Comparison of ENCODE assay signal across 9 mouse cellular contexts in genomic region chr5:149428347-149428746, GRCm38 (mm10). TPM values are rescaled to one million over a fixed set of nuclear protein-coding genes. Genes with fewer than 3 reads are reported as not detected.
DNase-seq lines count a peak whose midpoint lies in the region; ATAC-seq and TF ChIP-seq lines count a peak whose summit lies in the region.
"Had no signal": no experiment of that assay in that cellular context is flagged by ENCODE, and none has a peak within 500 bp of the region (broad histone marks: within the 10 kb centered on the region; RNA-seq: fewer than 3 reads in every experiment).

No protein-coding gene starts in this region.

- DNase-seq in heart, adult 11 months = peak; percentile 86
- DNase-seq in heart, adult 8-10 months (ENCODE audit: low spot score) = no peak
- peak; percentile 71 for DNase-seq in T-cell, adult 2 months (ENCODE audit: low spot score)
- peak; percentile 69 for DNase-seq in hindbrain, embryonic 11.5 days (ENCODE audit: low spot score)
- DNase-seq in layer of hippocampus, adult 2 months (ENCODE audit: low spot score in 2 of 2) = no peak
- DNase-seq in kidney, postnatal 14 days = no peak

- H3K36me3 ChIP-seq in hindbrain, embryonic 11.5 days (ENCODE audit: control insufficient read depth, insufficient read depth, low read length) = no peaks in the 10 kb centered on the region
- no peaks in the 10 kb centered on the region for H3K36me3 ChIP-seq in megakaryocyte, embryonic 14.5 days (replicated peaks; ENCODE audit: low read length)
- H3K36me3 ChIP-seq in stomach, embryonic 15.5 days = no peaks in the 10 kb centered on the region

- peak; percentile 79 for ATAC-seq in hindbrain, embryonic 11.5 days (ENCODE audit: low FRiP score)
- peak; percentile 54; the same call in 1 of the 2 replicates for ATAC-seq in stomach, embryonic 15.5 days (ENCODE audit: insufficient read depth, low FRiP score, low read depth)

- H3K27ac ChIP-seq in hindbrain, embryonic 11.5 days (ENCODE audit: low read depth, low read length) = peak overlapping the region; percentile 75
- peak overlapping the region; percentile 83 for H3K27ac ChIP-seq in stomach, embryonic 15.5 days
- H3K27ac ChIP-seq in layer of hippocampus, adult 2 months = no peak overlapping the region

- H3K4me3 ChIP-seq in hindbrain, embryonic 11.5 days (ENCODE audit: low read depth, low read length) = no peak overlapping the region
- H3K4me3 ChIP-seq in megakaryocyte, embryonic 14.5 days (replicated peaks) = peak overlapping the region; percentile 84
- peak overlapping the region; percentile 8; the same call in 1 of the 2 replicates for H3K4me3 ChIP-seq in stomach, embryonic 15.5 days (replicated peaks)
- no peak overlapping the region for H3K4me3 ChIP-seq in layer of hippocampus, adult 2 months

- H3K27me3 ChIP-seq in hindbrain, embryonic 11.5 days (ENCODE audit: control insufficient read depth, insufficient read depth, low read length) = no peaks in the 10 kb centered on the region
- no peaks in the 10 kb centered on the region for H3K27me3 ChIP-seq in megakaryocyte, embryonic 14.5 days (replicated peaks)
- H3K27me3 ChIP-seq in stomach, embryonic 15.5 days (replicated peaks) = no peaks in the 10 kb centered on the region

- H3K9ac ChIP-seq in hindbrain, embryonic 11.5 days (ENCODE audit: low read depth, low read length) = no peak overlapping the region; the same call in 1 of the 2 replicates
- 0 out of 2 replicates have a peak overlapping the region, but pooled peaks have one; percentile 23 for H3K9ac ChIP-seq in stomach, embryonic 15.5 days

- peaks cover 2% of the 10 kb centered on the region for H3K4me1 ChIP-seq in hindbrain, embryonic 11.5 days (replicated peaks; ENCODE audit: control insufficient read depth, insufficient read depth, low read length)
- peaks cover 34% of the 10 kb centered on the region for H3K4me1 ChIP-seq in megakaryocyte, embryonic 14.5 days
- peaks cover 17% of the 10 kb centered on the region for H3K4me1 ChIP-seq in stomach, embryonic 15.5 days

- no peak for TF ChIP-seq CTCF in layer of hippocampus, adult 2 months (conservative IDR thresholded peaks at IDR 0.05)

- 12% methylated on average over 6 of the region's 6 CpGs for WGBS in hindbrain, embryonic 11.5 days
- WGBS in stomach, embryonic 15.5 days = 8% methylated on average over 6 of the region's 6 CpGs

- H3K9me3 ChIP-seq in hindbrain, embryonic 11.5 days (ENCODE audit: control insufficient read depth, low read length) = no peaks in the 10 kb centered on the region
- no peaks in the 10 kb centered on the region for H3K9me3 ChIP-seq in megakaryocyte, embryonic 14.5 days
- H3K9me3 ChIP-seq in stomach, embryonic 15.5 days = no peaks in the 10 kb centered on the region

- H3K4me2 ChIP-seq in hindbrain, embryonic 11.5 days (replicated peaks; ENCODE audit: low read depth, low read length) = no peak overlapping the region
- no peak overlapping the region for H3K4me2 ChIP-seq in stomach, embryonic 15.5 days

RNA-seq across cellular contexts. Expression of gene Tex26, which starts 11.1 kb away (rescaled TPM):
- total RNA-seq in heart, adult 8-10 months (2022) = not detected
- 0.85 and 1.4 TPM in 2 replicates for polyA plus RNA-seq in hindbrain, embryonic 11.5 days (2014; fragmentation: Nextera tagmentation; extraction: Ambion mirVana)
- polyA plus RNA-seq in megakaryocyte, embryonic 14.5 days (2012; ENCODE audit: insufficient read depth, low replicate concordance) = not detected in 2 replicates
- 0.27 and 0.41 TPM in 2 replicates for polyA plus RNA-seq in stomach, embryonic 15.5 days (2015; fragmentation: Nextera tagmentation; extraction: Ambion mirVana)
- under 1 TPM; 0.49 to 0.69 TPM for total RNA-seq in layer of hippocampus, adult 2 months (2021)
- total RNA-seq: liver, adult 2 months had no signal
- polyA plus RNA-seq: liver, adult 2 months had no signal

RNA-seq across cellular contexts. Expression of gene Medag, which starts 16.8 kb away (rescaled TPM):
- total RNA-seq in heart, adult 8-10 months (2022) = 10 to 100 TPM in 3 of 4 experiments, 1 to 10 TPM in 1; 9.4 to 13.9 (median 11.5) TPM
- polyA plus RNA-seq in hindbrain, embryonic 11.5 days (2014; fragmentation: Nextera tagmentation; extraction: Ambion mirVana) = 0.25 and 0.80 TPM in 2 replicates
- not detected in 2 replicates for polyA plus RNA-seq in megakaryocyte, embryonic 14.5 days (2012; ENCODE audit: insufficient read depth, low replicate concordance)
- 2.8 TPM in 2 replicates for polyA plus RNA-seq in stomach, embryonic 15.5 days (2015; fragmentation: Nextera tagmentation; extraction: Ambion mirVana)
- total RNA-seq in layer of hippocampus, adult 2 months (2021) = 1 to 10 TPM; 3.9 to 4.0 TPM

Comparison
In these comparisons a context has a peak if more than half of its experiments do, and no peak if none do; other contexts are left out.
1. DNase-seq: peak in heart, adult 11 months (single experiment), T-cell, adult 2 months (single experiment) and hindbrain, embryonic 11.5 days (single experiment); none in heart, adult 8-10 months (single experiment), layer of hippocampus, adult 2 months (0 of 2) and kidney, postnatal 14 days (single experiment).
2. H3K4me3 ChIP-seq: peak in megakaryocyte, embryonic 14.5 days (single experiment) and stomach, embryonic 15.5 days (single experiment); none in hindbrain, embryonic 11.5 days (single experiment) and layer of hippocampus, adult 2 months (single experiment).